Mouse (Mus musculus) lung, postnatal 25 days (tissue): Measurements from ENCODE around the gene Olfr211.
"Not testable (repeated sequence)": the region's sequence is repeated elsewhere in the genome, so short reads cannot be mapped to it uniquely, and the experiment has no call there.

Experiments
- DNase-seq: peaks from one replicate; pipeline ENCODE4 v3.0.0; 2022; ENCODE audit warnings: low spot score

Olfr211 gene

GRCm38 (mm10) chr6:116488791-116489190 lies at the start of gene Olfr211:
TSS of gene Olfr211 (plus strand) at chr6:116489091.
- DNase-seq, result no peak

- DNase-seq, result no peak
Observed at GRCm38 (mm10) chr6:116439531-116439930, 49.4 kb upstream of the Olfr211 start.

- DNase-seq, result no peak
Observed at GRCm38 (mm10) chr6:116440447-116440846, 48.4 kb upstream of the Olfr211 start.

GRCm38 (mm10) chr6:116440849-116441248 lies 48.0 kb upstream of the Olfr211 start:
- no peak for DNase-seq

- peak; percentile 65 for DNase-seq
Observed at GRCm38 (mm10) chr6:116455781-116456180, 33.1 kb upstream of the Olfr211 start.

GRCm38 (mm10) chr6:116456482-116456881 lies 32.4 kb upstream of the Olfr211 start:
- DNase-seq, result no peak

- DNase-seq, result no peak
Observed at GRCm38 (mm10) chr6:116458728-116459127, 30.2 kb upstream of the Olfr211 start.

GRCm38 (mm10) chr6:116459232-116459631 lies 29.7 kb upstream of the Olfr211 start:
- no peak for DNase-seq

- DNase-seq, result no peak
Observed at GRCm38 (mm10) chr6:116460544-116461283, 28.2 kb upstream of the Olfr211 start, which contains the start of gene Alox5. TSS of gene Alox5 (minus strand) at chr6:116461178.

GRCm38 (mm10) chr6:116468081-116468480 lies 20.8 kb upstream of the Olfr211 start:
- peak; percentile 41 for DNase-seq

GRCm38 (mm10) chr6:116485081-116485480 lies 3.8 kb upstream of the Olfr211 start:
- DNase-seq, result no peak

GRCm38 (mm10) chr6:116486833-116487232 lies 2.1 kb upstream of the Olfr211 start:
- DNase-seq, result peak; percentile 9

GRCm38 (mm10) chr6:116493742-116494141 lies 4.9 kb downstream of the Olfr211 start:
- DNase-seq, result no peak

- no peak for DNase-seq
Observed at GRCm38 (mm10) chr6:116495960-116496359, 7.1 kb downstream of the Olfr211 start.

- DNase-seq, result not testable (repeated sequence)
Observed at GRCm38 (mm10) chr6:116506302-116507003, 17.6 kb downstream of the Olfr211 start, which contains the start of gene Olfr212. TSS of gene Olfr212 (plus strand) at chr6:116506516.

- no peak for DNase-seq
Observed at GRCm38 (mm10) chr6:116514832-116515231, 25.9 kb downstream of the Olfr211 start.

- no peak for DNase-seq
Observed at GRCm38 (mm10) chr6:116538156-116538555, 49.3 kb downstream of the Olfr211 start, which contains the start of gene Olfr213. TSS of gene Olfr213 (plus strand) at chr6:116538456.

- DNase-seq, result no peak
Observed at GRCm38 (mm10) chr6:116542500-116542899, 53.6 kb downstream of the Olfr211 start.
